8 mouse cellular contexts compared by ENCODE assay signal in the genomic region with DNA sequence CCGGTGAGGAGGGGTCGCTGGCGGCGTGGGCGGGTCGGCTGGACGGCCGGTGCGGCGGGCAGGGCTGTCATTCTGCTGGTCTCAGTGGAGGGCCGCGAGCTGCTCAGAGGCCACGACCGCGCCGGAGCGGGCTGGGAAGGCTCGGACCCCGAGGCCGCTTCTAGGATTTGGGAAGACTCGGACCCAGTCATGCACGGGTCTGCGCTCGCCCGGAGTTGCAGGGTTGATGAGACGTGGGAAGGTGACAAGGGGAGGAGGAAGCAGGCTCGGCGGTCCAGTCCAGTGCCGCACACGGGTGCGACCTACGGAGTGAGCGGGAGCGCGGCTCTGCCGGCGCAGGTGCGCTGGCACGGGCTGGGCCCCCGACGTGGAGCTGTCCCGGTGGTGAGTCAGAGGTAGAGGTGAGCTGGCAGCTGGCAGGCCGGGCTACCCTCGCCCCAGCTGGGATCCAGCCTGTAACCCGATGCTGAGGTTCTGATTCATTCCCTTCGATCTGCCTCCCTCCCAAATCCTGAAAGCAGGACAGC. TPM values are rescaled to one million over a fixed set of nuclear protein-coding genes. Genes with fewer than 3 reads are reported as not detected.
A peak's percentile ranks its signal among the peaks of the same experiment; 100 is the strongest.
DNase-seq lines count a peak whose midpoint lies in the region; ATAC-seq and TF ChIP-seq lines count a peak whose summit lies in the region.

No protein-coding gene starts in this region.

- H3K4me1 ChIP-seq in forebrain, embryonic 13.5 days = peaks cover 15% of the 10 kb centered on the region
- peaks cover 8% of the 10 kb centered on the region; the same call in 1 of the 2 replicates for H3K4me1 ChIP-seq in kidney, postnatal 0 days (replicated peaks; ENCODE audit: insufficient read depth, low read length)
- peaks cover 14% of the 10 kb centered on the region for H3K4me1 ChIP-seq in neural tube, embryonic 12.5 days

- H3K4me3 ChIP-seq in forebrain, embryonic 13.5 days = peak overlapping the region; percentile 61
- H3K4me3 ChIP-seq in kidney, postnatal 0 days (replicated peaks; ENCODE audit: low read depth, low read length) = peak overlapping the region; percentile 51
- H3K4me3 ChIP-seq in neural tube, embryonic 12.5 days = peak overlapping the region; percentile 78

- peak overlapping the region; percentile 76 for H3K9ac ChIP-seq in forebrain, embryonic 13.5 days
- peak overlapping the region; percentile 50 for H3K9ac ChIP-seq in kidney, postnatal 0 days (ENCODE audit: low read depth, low read length)
- H3K9ac ChIP-seq in neural tube, embryonic 12.5 days = peak overlapping the region; percentile 78

- TF ChIP-seq CTCF in kidney, postnatal 0 days (IDR thresholded peaks at IDR 0.05; ENCODE audit: low read depth) = no peak

- peaks cover 28% of the 10 kb centered on the region for H3K27me3 ChIP-seq in forebrain, embryonic 13.5 days
- H3K27me3 ChIP-seq in kidney, postnatal 0 days (ENCODE audit: insufficient read depth, low read length) = peaks cover 11% of the 10 kb centered on the region; the same call in 1 of the 2 replicates
- peaks cover 30% of the 10 kb centered on the region for H3K27me3 ChIP-seq in neural tube, embryonic 12.5 days (replicated peaks)

- intact Hi-C loops in gastrocnemius, postnatal 36 days (cut with DNase I) = no loop called here
- intact Hi-C loops in gastrocnemius, postnatal 14 days (cut with DNase I; ENCODE audit: low total_unique reads) = no loop called here

- peak overlapping the region; percentile 28; the same call in 1 of the 2 replicates for H3K27ac ChIP-seq in forebrain, embryonic 13.5 days
- H3K27ac ChIP-seq in kidney, postnatal 0 days = no peak overlapping the region
- peak overlapping the region; percentile 18; the same call in 1 of the 2 replicates for H3K27ac ChIP-seq in neural tube, embryonic 12.5 days

- WGBS in forebrain, embryonic 13.5 days = under 1% methylated on average over 46 of the region's 46 CpGs
- 1% methylated on average over 46 of the region's 46 CpGs for WGBS in kidney, postnatal 0 days
- under 1% methylated on average over 46 of the region's 46 CpGs for WGBS in neural tube, embryonic 12.5 days

- H3K9me3 ChIP-seq in forebrain, embryonic 13.5 days (replicated peaks) = no peaks in the 10 kb centered on the region
- no peaks in the 10 kb centered on the region for H3K9me3 ChIP-seq in kidney, postnatal 0 days (replicated peaks; ENCODE audit: low read length)
- no peaks in the 10 kb centered on the region for H3K9me3 ChIP-seq in neural tube, embryonic 12.5 days

- peak overlapping the region; percentile 82 for H3K4me2 ChIP-seq in forebrain, embryonic 13.5 days
- peak overlapping the region; percentile 81 for H3K4me2 ChIP-seq in kidney, postnatal 0 days (ENCODE audit: low read length)
- H3K4me2 ChIP-seq in neural tube, embryonic 12.5 days (replicated peaks) = peak overlapping the region; percentile 88

- H3K36me3 ChIP-seq in forebrain, embryonic 13.5 days (ENCODE audit: poor library complexity, severe bottlenecking) = no peaks in the 10 kb centered on the region
- H3K36me3 ChIP-seq in kidney, postnatal 0 days (ENCODE audit: insufficient read depth, low read length) = no peaks in the 10 kb centered on the region
- no peaks in the 10 kb centered on the region for H3K36me3 ChIP-seq in neural tube, embryonic 12.5 days

- DNase-seq in gastrocnemius, postnatal 25 days = peak; percentile 42
- no peak for DNase-seq in gastrocnemius, postnatal 36 days
- DNase-seq in 3134 (ENCODE audit: extremely low read depth, insufficient read length, low spot score) (peak; percentile 62), ZHBTc4 (ENCODE audit: low read depth, low spot score) (peak; percentile 71)
- peak; percentile 34 for DNase-seq in kidney, postnatal 0 days (ENCODE audit: low spot score)
- no peak for DNase-seq in gastrocnemius, postnatal 14 days

- peak; percentile 69 for ATAC-seq in forebrain, embryonic 13.5 days
- peak; percentile 67 for ATAC-seq in kidney, postnatal 0 days (replicated peaks; ENCODE audit: low FRiP score, low read depth)
- peak; percentile 68 for ATAC-seq in neural tube, embryonic 12.5 days (ENCODE audit: low FRiP score, low read depth)

RNA-seq across cellular contexts. Expression of a gene that starts 0.4 kb away (rescaled TPM):
- total RNA-seq in gastrocnemius, postnatal 25 days (2021) = 10 to 100 TPM; 23.6 to 27.6 TPM
- 10 to 100 TPM; 29.0 to 41.6 TPM for total RNA-seq in gastrocnemius, postnatal 36 days (2021)
- polyA plus RNA-seq in forebrain, embryonic 13.5 days (2015; fragmentation: Nextera tagmentation; extraction: Ambion mirVana) = 14.4 and 15.7 TPM in 2 replicates
- 5.4 and 6.9 TPM in 2 replicates for polyA plus RNA-seq in kidney, postnatal 0 days (2015; fragmentation: Nextera tagmentation; extraction: Ambion mirVana)
- 16.6 and 17.3 TPM in 2 replicates for polyA plus RNA-seq in neural tube, embryonic 12.5 days (2016; fragmentation: Nextera tagmentation; extraction: Ambion mirVana)
- total RNA-seq in gastrocnemius, postnatal 14 days (2021) = 10 to 100 TPM; 16.7 to 20.3 TPM

RNA-seq across cellular contexts. Expression of a gene that starts 13.1 kb away (rescaled TPM):
- total RNA-seq in gastrocnemius, postnatal 25 days (2021) = 10 to 100 TPM; 24.9 to 26.2 TPM
- 10 to 100 TPM; 21.9 to 28.4 TPM for total RNA-seq in gastrocnemius, postnatal 36 days (2021)
- 23.4 and 30.6 TPM in 2 replicates for polyA plus RNA-seq in forebrain, embryonic 13.5 days (2015; fragmentation: Nextera tagmentation; extraction: Ambion mirVana)
- 30.3 and 31.8 TPM in 2 replicates for polyA plus RNA-seq in kidney, postnatal 0 days (2015; fragmentation: Nextera tagmentation; extraction: Ambion mirVana)
- 33.7 and 35.3 TPM in 2 replicates for polyA plus RNA-seq in neural tube, embryonic 12.5 days (2016; fragmentation: Nextera tagmentation; extraction: Ambion mirVana)
- 10 to 100 TPM; 21.0 to 21.2 TPM for total RNA-seq in gastrocnemius, postnatal 14 days (2021)

Comparison
In these comparisons a context has a peak if more than half of its experiments do, and no peak if none do; other contexts are left out.
1. DNase-seq: peak in gastrocnemius, postnatal 25 days (single experiment), 3134 (single experiment), ZHBTc4 (single experiment) and kidney, postnatal 0 days (single experiment); none in gastrocnemius, postnatal 36 days (0 of 2) and gastrocnemius, postnatal 14 days (single experiment).
2. Peak in every context shown above with its lines, with median percentiles within 50 percentile points of each other: ATAC-seq, H3K4me2 ChIP-seq, H3K4me3 ChIP-seq and H3K9ac ChIP-seq.